Mouse (Mus musculus) limb, embryonic 12.5 days (tissue): ENCODE data around the gene Morf4l1. TPM values are rescaled to one million over a fixed set of nuclear protein-coding genes. Genes with fewer than 3 reads are reported as not detected.
"Not testable (repeated sequence)": the region's sequence is repeated elsewhere in the genome, so short reads cannot be mapped to it uniquely, and the experiment has no call there.

Experiments used
- ATAC-seq: fragments of 200-750 bp; cut with Nextera tagmentation; 2 replicates; pipeline ENCODE4 v1.8.0; 2017; ENCODE audit warnings: low read depth, moderate TSS enrichment; ENCODE audit not compliant: insufficient number of reproducible peaks, insufficient read depth, low FRiP score, low TSS enrichment
- H3K27ac ChIP-seq: fragments of 300-500 bp; sonication (generic); 2 replicates; pipeline ENCODE4 v1.5.1; 2016; ENCODE audit warnings: mild to moderate bottlenecking, moderate library complexity
- H3K27me3 ChIP-seq: fragments of 300-500 bp; sonication (generic); 2 replicates; pipeline ENCODE4 v1.6.1; 2016; ENCODE audit warnings: mild to moderate bottlenecking, moderate library complexity
- H3K36me3 ChIP-seq: fragments of 300-500 bp; sonication (generic); 2 replicates; pipeline ENCODE4 v1.6.1; 2016; ENCODE audit warnings: mild to moderate bottlenecking, moderate library complexity
- H3K4me1 ChIP-seq: fragments of 300-500 bp; sonication (generic); replicated peaks from 2 replicates; pipeline ENCODE4 v1.6.1; 2016
- H3K4me2 ChIP-seq: fragments of 300-500 bp; sonication (generic); 2 replicates; pipeline ENCODE4 v1.6.1; 2016; ENCODE audit warnings: mild to moderate bottlenecking, moderate library complexity
- H3K4me3 ChIP-seq: fragments of 300-500 bp; sonication (generic); replicated peaks from 2 replicates; pipeline ENCODE4 v1.5.1; 2016; ENCODE audit warnings: mild to moderate bottlenecking
- H3K9ac ChIP-seq: fragments of 300-500 bp; sonication (generic); replicated peaks from 2 replicates; pipeline ENCODE4 v1.6.1; 2016; ENCODE audit warnings: mild to moderate bottlenecking, moderate library complexity
- H3K9me3 ChIP-seq: fragments of 300-500 bp; sonication (generic); 2 replicates; pipeline ENCODE4 v1.6.1; 2016; ENCODE audit warnings: mild to moderate bottlenecking, moderate library complexity
- WGBS: fragments of 180-500 bp; shearing (Covaris S2); methylation state at CpG from one replicate; pipeline ENCODE4 v1.1.7; 2016; 5-methylcytosine and 5-hydroxymethylcytosine counted together
- polyA plus RNA-seq: library from polyadenylated mRNA; unstranded; fragments of >200 nt; fragmentation: Nextera tagmentation; extraction: Ambion mirVana; gene quantifications from 2 replicates; pipeline ENCODE4 v1.2.1, GENCODE M21; 2016

The Morf4l1 gene
- polyA plus RNA-seq, 1 experiment from 2014 or later: 502 TPM

GRCm38 (mm10) chr9:90082992-90083391 lies 31.6 kb downstream of the Morf4l1 start:
- ATAC-seq: no peak
- Histone ChIP-seq H3K9me3 (peaks cover 4% of the 10 kb centered on the region; the same call in 1 of the 2 replicates), H3K36me3 (peaks cover 16% of the 10 kb centered on the region), H3K27me3 (no peaks in the 10 kb centered on the region), H3K27ac (no peak overlapping the region), H3K4me1 (no peaks in the 10 kb centered on the region), H3K4me3 (no peak overlapping the region), H3K9ac (no peak overlapping the region), H3K4me2 (no peak overlapping the region)
- WGBS: 97% methylated on average over 1 of the region's 1 CpGs

GRCm38 (mm10) chr9:90081961-90082360 lies 32.6 kb downstream of the Morf4l1 start:
- H3K4me2 ChIP-seq, H3K4me1 ChIP-seq, ATAC-seq, H3K27ac ChIP-seq, H3K4me3 ChIP-seq, H3K27me3 ChIP-seq, H3K9ac ChIP-seq, H3K9me3 ChIP-seq: not testable (repeated sequence)
- peaks cover 12% of the 10 kb centered on the region for H3K36me3 ChIP-seq
- WGBS: 86% methylated on average over 6 of the region's 6 CpGs

GRCm38 (mm10) chr9:90076849-90077461 lies 37.6 kb downstream of the Morf4l1 start:
- no peak overlapping the region for H3K4me2 ChIP-seq
- no peak overlapping the region for H3K9ac ChIP-seq
- H3K4me1 ChIP-seq: no peaks in the 10 kb centered on the region
- H3K4me3 ChIP-seq: no peak overlapping the region
- H3K27ac ChIP-seq: no peak overlapping the region
- no peaks in the 10 kb centered on the region for H3K27me3 ChIP-seq
- no peaks in the 10 kb centered on the region for H3K9me3 ChIP-seq
- 0 out of 2 replicates have a peak, but pooled peaks have one; percentile 9 for ATAC-seq
- no peaks in the 10 kb centered on the region for H3K36me3 ChIP-seq
- 58% methylated on average over 8 of the region's 8 CpGs for WGBS

- Histone ChIP-seq H3K4me1 (no peaks in the 10 kb centered on the region), H3K4me2 (no peak overlapping the region), H3K27me3 (no peaks in the 10 kb centered on the region), H3K27ac (no peak overlapping the region), H3K9ac (no peak overlapping the region), H3K4me3 (no peak overlapping the region), H3K36me3 (no peaks in the 10 kb centered on the region), H3K9me3 (no peaks in the 10 kb centered on the region)
- 91% methylated on average over 5 of the region's 5 CpGs for WGBS
- ATAC-seq: no peak
Observed at GRCm38 (mm10) chr9:90076131-90076530, 38.4 kb downstream of the Morf4l1 start.

- no peak overlapping the region for H3K4me3 ChIP-seq
- no peak overlapping the region for H3K4me2 ChIP-seq
- no peaks in the 10 kb centered on the region for H3K4me1 ChIP-seq
- no peak overlapping the region for H3K9ac ChIP-seq
- no peaks in the 10 kb centered on the region for H3K36me3 ChIP-seq
- no peaks in the 10 kb centered on the region for H3K27me3 ChIP-seq
- WGBS: 86% methylated on average over 4 of the region's 4 CpGs
- H3K27ac ChIP-seq: no peak overlapping the region
- H3K9me3 ChIP-seq: no peaks in the 10 kb centered on the region
- no peak for ATAC-seq
Observed at GRCm38 (mm10) chr9:90075336-90075735, 39.2 kb downstream of the Morf4l1 start.

GRCm38 (mm10) chr9:90070174-90070573 lies 44.4 kb downstream of the Morf4l1 start:
- Histone ChIP-seq H3K9ac (no peak overlapping the region), H3K4me3 (no peak overlapping the region), H3K36me3 (no peaks in the 10 kb centered on the region), H3K4me1 (no peaks in the 10 kb centered on the region), H3K27me3 (no peaks in the 10 kb centered on the region), H3K27ac (no peak overlapping the region), H3K4me2 (no peak overlapping the region), H3K9me3 (no peaks in the 10 kb centered on the region)
- 79% methylated on average over 7 of the region's 7 CpGs for WGBS
- ATAC-seq: no peak

GRCm38 (mm10) chr9:90069485-90069884 lies 45.1 kb downstream of the Morf4l1 start:
- ATAC-seq: no peak; the same call in 1 of the 2 replicates
- Histone ChIP-seq H3K9me3 (no peaks in the 10 kb centered on the region), H3K27ac (no peak overlapping the region), H3K4me3 (no peak overlapping the region), H3K27me3 (no peaks in the 10 kb centered on the region), H3K36me3 (no peaks in the 10 kb centered on the region), H3K4me1 (no peaks in the 10 kb centered on the region), H3K9ac (no peak overlapping the region), H3K4me2 (no peak overlapping the region)
- WGBS: 74% methylated on average over 7 of the region's 7 CpGs

- no peak overlapping the region for H3K4me3 ChIP-seq
- H3K9me3 ChIP-seq: no peaks in the 10 kb centered on the region
- H3K4me2 ChIP-seq: no peak overlapping the region
- WGBS: 82% methylated on average over 6 of the region's 6 CpGs
- H3K36me3 ChIP-seq: no peaks in the 10 kb centered on the region
- ATAC-seq: no peak
- no peaks in the 10 kb centered on the region for H3K27me3 ChIP-seq
- H3K9ac ChIP-seq: no peak overlapping the region; the same call in 1 of the 2 replicates
- H3K4me1 ChIP-seq: no peaks in the 10 kb centered on the region
- no peak overlapping the region for H3K27ac ChIP-seq
Observed at GRCm38 (mm10) chr9:90068786-90069185, 45.8 kb downstream of the Morf4l1 start.

GRCm38 (mm10) chr9:90067341-90067740 lies 47.2 kb downstream of the Morf4l1 start:
- H3K27ac ChIP-seq: no peak overlapping the region
- no peak overlapping the region for H3K9ac ChIP-seq
- H3K4me3 ChIP-seq: no peak overlapping the region
- no peaks in the 10 kb centered on the region for H3K27me3 ChIP-seq
- no peaks in the 10 kb centered on the region for H3K9me3 ChIP-seq
- 94% methylated on average over 2 of the region's 2 CpGs for WGBS
- no peak overlapping the region for H3K4me2 ChIP-seq
- H3K36me3 ChIP-seq: no peaks in the 10 kb centered on the region
- ATAC-seq: no peak
- no peaks in the 10 kb centered on the region for H3K4me1 ChIP-seq

GRCm38 (mm10) chr9:90060932-90061331 lies 53.6 kb downstream of the Morf4l1 start:
- 89% methylated on average over 5 of the region's 5 CpGs for WGBS
- not testable (repeated sequence) for H3K4me2 ChIP-seq, ATAC-seq

GRCm38 (mm10) chr9:90060574-90060875 lies 54.0 kb downstream of the Morf4l1 start:
- H3K4me1 ChIP-seq: no peaks in the 10 kb centered on the region
- WGBS: 89% methylated on average over 2 of the region's 2 CpGs
- H3K27ac ChIP-seq: no peak overlapping the region
- H3K9ac ChIP-seq: no peak overlapping the region
- ATAC-seq: no peak
- H3K36me3 ChIP-seq: no peaks in the 10 kb centered on the region
- H3K4me2 ChIP-seq: no peak overlapping the region
- peaks cover 3% of the 10 kb centered on the region; the same call in 1 of the 2 replicates for H3K27me3 ChIP-seq
- H3K4me3 ChIP-seq: no peak overlapping the region
- no peaks in the 10 kb centered on the region for H3K9me3 ChIP-seq

More at GRCm38 (mm10) chr9:90060932-90061331, 53.6 kb downstream of the Morf4l1 start:
- not testable (repeated sequence) for H3K9me3 ChIP-seq, H3K36me3 ChIP-seq, H3K9ac ChIP-seq, H3K27me3 ChIP-seq, H3K27ac ChIP-seq, H3K4me3 ChIP-seq, H3K4me1 ChIP-seq
